Mouse (Mus musculus) hindbrain, embryonic 16.5 days (tissue): ENCODE data around the gene Akt1s1. TPM values are rescaled to one million over a fixed set of nuclear protein-coding genes. Genes with fewer than 3 reads are reported as not detected.

Experiments used
- ATAC-seq: fragments of 200-750 bp; cut with Nextera tagmentation; 2 replicates; pipeline ENCODE4 v1.8.0; 2017; ENCODE audit warnings: moderate TSS enrichment, moderate library complexity
- H3K27ac ChIP-seq: fragments of 300-500 bp; sonication (generic); 2 replicates; pipeline ENCODE4 v1.5.1; 2014; ENCODE audit warnings: low read depth, mild to moderate bottlenecking, control low read depth, low read length, moderate library complexity
- H3K27me3 ChIP-seq: fragments of 300-500 bp; sonication (generic); replicated peaks from 2 replicates; pipeline ENCODE4 v1.6.1; 2014; ENCODE audit warnings: low read length; ENCODE audit not compliant: control insufficient read depth, insufficient read depth
- H3K36me3 ChIP-seq: fragments of 300-500 bp; sonication (generic); 2 replicates; pipeline ENCODE4 v1.6.1; 2014; ENCODE audit warnings: mild to moderate bottlenecking, low read length, moderate library complexity, mixed read lengths; ENCODE audit not compliant: control insufficient read depth, insufficient read depth
- H3K4me1 ChIP-seq: fragments of 300-500 bp; sonication (generic); 2 replicates; pipeline ENCODE4 v1.6.1; 2014; ENCODE audit warnings: low read depth, low read length; ENCODE audit not compliant: control insufficient read depth, insufficient read depth
- H3K4me2 ChIP-seq: fragments of 300-500 bp; sonication (generic); 2 replicates; pipeline ENCODE4 v1.6.1; 2014; ENCODE audit warnings: mild to moderate bottlenecking, low read length, control low read depth, moderate library complexity
- H3K4me3 ChIP-seq: fragments of 300-500 bp; sonication (generic); 2 replicates; pipeline ENCODE4 v1.5.1; 2014; ENCODE audit warnings: mild to moderate bottlenecking, low read length, control low read depth, moderate library complexity
- H3K9ac ChIP-seq: fragments of 300-500 bp; sonication (generic); 2 replicates; pipeline ENCODE4 v1.6.1; 2014; ENCODE audit warnings: low read depth, mild to moderate bottlenecking, control low read depth, low read length, moderate library complexity
- H3K9me3 ChIP-seq: fragments of 300-500 bp; sonication (generic); 2 replicates; pipeline ENCODE4 v1.6.1; 2014; ENCODE audit warnings: mild to moderate bottlenecking, low read length, moderate library complexity; ENCODE audit not compliant: control insufficient read depth
- WGBS: fragments of 180-500 bp; shearing (Covaris S2); extraction: QIAGEN DNeasy Blood & Tissue Kit; methylation state at CpG from one replicate; pipeline ENCODE4 v1.1.7; 2014; 5-methylcytosine and 5-hydroxymethylcytosine counted together
- microRNA counts: library from miRNA; unstranded; fragments of <30 nt; microRNA quantifications from one replicate; lab custom pipeline; 2016
- microRNA-seq: library from miRNA; unstranded; fragments of <30 nt; microRNA quantifications from one replicate; pipeline ENCODE4, GENCODE M21; 2017
- polyA plus RNA-seq: library from polyadenylated mRNA; unstranded; fragments of >200 nt; fragmentation: Nextera tagmentation; extraction: Ambion mirVana; gene quantifications from 2 replicates; pipeline ENCODE4 v1.2.1, GENCODE M21; 2015

Gene Akt1s1
- polyA plus RNA-seq, 1 experiment from 2014 or later, result 90.7 TPM

GRCm38 (mm10) chr7:44900632-44901031 is 51.8 kb downstream of the Akt1s1 start:
- Histone ChIP-seq H3K27me3 (no peaks in the 10 kb centered on the region), H3K36me3 (peaks cover 32% of the 10 kb centered on the region)
- WGBS, result 89% methylated on average over 11 of the region's 11 CpGs

GRCm38 (mm10) chr7:44901230-44901722 is 52.5 kb downstream of the Akt1s1 start:
- Histone ChIP-seq H3K27me3 (no peaks in the 10 kb centered on the region), H3K4me3 (no peak overlapping the region), H3K4me2 (peak overlapping the region; percentile 46), H3K9me3 (no peaks in the 10 kb centered on the region), H3K4me1 (peaks cover 17% of the 10 kb centered on the region), H3K9ac (no peak overlapping the region), H3K27ac (no peak overlapping the region), H3K36me3 (peaks cover 37% of the 10 kb centered on the region)
- WGBS, result 18% methylated on average over 21 of the region's 21 CpGs
- ATAC-seq, result 0 out of 2 replicates have a peak, but pooled peaks have one; percentile 9

More at GRCm38 (mm10) chr7:44900632-44901031, 51.8 kb downstream of the Akt1s1 start:
- Histone ChIP-seq H3K27ac (no peak overlapping the region), H3K4me2 (no peak overlapping the region), H3K9ac (no peak overlapping the region), H3K9me3 (no peaks in the 10 kb centered on the region), H3K4me3 (no peak overlapping the region), H3K4me1 (peaks cover 17% of the 10 kb centered on the region)
- ATAC-seq, result no peak

MicroRNAs within 50 kb of the gene (microRNA counts, 519-probe panel; counts per million panel counts)
- microRNA mmu-miR-707 (lab: Ali Mortazavi, UCI), result not detected

Small RNAs within 50 kb of the gene (microRNA-seq; reads per million reads assigned to microRNA genes)
- gene Mir707, result 0.83 reads per million

Other genes with a start within 250 kb of the Akt1s1 start
- 5.0 and 8.0 TPM in 2 replicates for gene Myh14, start 178.1 kb upstream of the Akt1s1 start, polyA plus RNA-seq
- gene Izumo2, start 140.2 kb upstream of the Akt1s1 start, polyA plus RNA-seq, result not detected in 2 replicates
- 31.2 and 34.0 TPM in 2 replicates for gene Vrk3, start 100.6 kb upstream of the Akt1s1 start, polyA plus RNA-seq
- 1.1 and 1.4 TPM in 2 replicates for gene Zfp473, start 97.9 kb upstream of the Akt1s1 start, polyA plus RNA-seq
- 42.5 and 51.6 TPM in 2 replicates for gene Nup62, start 32.9 kb upstream of the Akt1s1 start, polyA plus RNA-seq
- 0.80 and 1.7 TPM in 2 replicates for gene Il4i1, start 32.6 kb upstream of the Akt1s1 start, polyA plus RNA-seq
- gene Atf5, start 32.3 kb upstream of the Akt1s1 start, polyA plus RNA-seq, result 2.7 and 2.9 TPM in 2 replicates
- gene Tbc1d17, start 88 bp downstream of the Akt1s1 start, polyA plus RNA-seq, result 112 and 120 TPM in 2 replicates
- 30.1 and 34.0 TPM in 2 replicates for gene Pnkp, start 8.1 kb downstream of the Akt1s1 start, polyA plus RNA-seq
- gene Ptov1, start 20.8 kb downstream of the Akt1s1 start, polyA plus RNA-seq, result 389 and 459 TPM in 2 replicates
- 136 and 158 TPM in 2 replicates for gene Med25, start 43.7 kb downstream of the Akt1s1 start, polyA plus RNA-seq
- gene Fuz, start 47.1 kb downstream of the Akt1s1 start, polyA plus RNA-seq, result 18.1 and 19.6 TPM in 2 replicates
- gene Ap2a1, start 80.5 kb downstream of the Akt1s1 start, polyA plus RNA-seq, result 128 and 133 TPM in 2 replicates
- 0.15 TPM in 1 of 2 replicates, not detected in the other for gene Tsks, start 94.2 kb downstream of the Akt1s1 start, polyA plus RNA-seq
- gene Cpt1c, start 125.9 kb downstream of the Akt1s1 start, polyA plus RNA-seq, result 58.6 and 59.7 TPM in 2 replicates
- 629 and 637 TPM in 2 replicates for gene Prmt1, start 137.6 kb downstream of the Akt1s1 start, polyA plus RNA-seq
- 63.5 and 65.4 TPM in 2 replicates for gene Irf3, start 148.7 kb downstream of the Akt1s1 start, polyA plus RNA-seq
- 10.2 and 15.7 TPM in 2 replicates for gene Bcl2l12, start 149.7 kb downstream of the Akt1s1 start, polyA plus RNA-seq
- 38.6 and 47.1 TPM in 2 replicates for gene Scaf1, start 167.4 kb downstream of the Akt1s1 start, polyA plus RNA-seq
- gene Rras, start 169.0 kb downstream of the Akt1s1 start, polyA plus RNA-seq, result 13.1 and 16.7 TPM in 2 replicates
- 12.8 and 13.4 TPM in 2 replicates for gene Prr12, start 203.9 kb downstream of the Akt1s1 start, polyA plus RNA-seq
- gene Nosip, start 213.4 kb downstream of the Akt1s1 start, polyA plus RNA-seq, result 68.8 and 69.0 TPM in 2 replicates
- gene Prrg2, start 213.7 kb downstream of the Akt1s1 start, polyA plus RNA-seq, result 15.7 and 16.7 TPM in 2 replicates
- gene Rcn3, start 243.2 kb downstream of the Akt1s1 start, polyA plus RNA-seq, result 63.3 and 77.3 TPM in 2 replicates